Mouse (Mus musculus) stomach, postnatal 0 days (tissue): ENCODE measurements around the gene Celf5.

ENCODE experiments used
- CTCF ChIP-seq: IDR thresholded peaks from 2 replicates; pipeline ENCODE4 v1.5.1; 2016; ENCODE audit warnings: antibody characterized with exemption, low read depth, mild to moderate bottlenecking, moderate library complexity
- EP300 ChIP-seq: optimal IDR thresholded peaks from 2 replicates; pipeline ENCODE3; 2016; ENCODE audit warnings: antibody characterized with exemption

- no peak for TF ChIP-seq CTCF
- no peak for TF ChIP-seq EP300
Observed at GRCm38 (mm10) chr10:81412586-81413309, 69.8 kb downstream of the Celf5 start.
